Mouse (Mus musculus): Measurements from ENCODE around the gene Leo1. TPM values are rescaled to one million over a fixed set of nuclear protein-coding genes. Genes with fewer than 3 reads are reported as not detected.
A peak's percentile ranks its signal among the peaks of the same experiment; 100 is the strongest.

Leo1 gene
- polyA plus RNA-seq, 1 experiment from 2014 or later = 39.3 TPM

DNA sequence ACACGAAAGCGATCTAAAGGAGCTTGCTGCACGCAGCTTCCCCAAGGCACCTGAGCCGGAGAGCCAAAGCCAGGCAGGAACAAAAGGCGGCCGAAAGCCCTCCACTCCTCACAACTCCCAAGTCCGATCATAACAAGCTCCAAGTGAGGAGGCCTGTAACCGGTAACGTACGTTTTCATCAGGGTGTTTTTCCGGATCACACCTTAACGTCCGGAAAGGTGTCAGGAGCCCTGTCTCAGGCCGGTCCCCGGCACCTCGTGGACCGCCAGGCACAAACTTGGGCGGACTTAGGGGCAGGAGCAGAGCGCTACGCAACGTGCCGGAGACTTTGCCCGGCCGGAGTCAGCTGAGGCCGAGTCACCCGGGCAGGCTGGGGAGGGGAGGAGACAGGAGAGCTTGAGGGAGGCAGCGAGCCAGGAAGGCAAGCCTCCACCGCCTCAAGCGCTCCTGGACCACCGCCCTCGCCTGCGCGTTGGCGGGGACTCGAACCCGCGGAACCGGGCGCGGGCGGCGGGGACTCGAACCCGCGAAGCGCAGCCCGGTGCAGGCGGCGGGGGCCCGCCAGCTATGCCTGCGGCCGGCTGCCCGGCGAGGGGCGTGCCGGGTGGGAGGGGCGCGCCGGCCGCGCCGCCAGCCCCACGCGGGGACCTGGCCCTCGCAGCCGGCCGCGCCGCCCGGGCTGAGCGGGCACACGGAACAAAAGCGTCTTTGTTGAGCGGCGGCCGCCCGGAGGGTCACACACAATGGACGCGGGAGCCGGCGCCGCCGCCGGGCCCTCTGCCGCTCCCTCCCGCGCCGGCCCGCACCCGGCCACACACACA, 32.1 kb upstream of the Leo1 start:
- H3K27me3 ChIP-seq (replicated peaks) = no peaks in the 10 kb centered on the region
- peak overlapping the region; percentile 96 for H3K27ac ChIP-seq
- peak overlapping the region; percentile 64 for H3K4me3 ChIP-seq (replicated peaks)
- H3K36me3 ChIP-seq = no peaks in the 10 kb centered on the region
- WGBS = under 1% methylated on average over 82 of the region's 90 CpGs
- peak overlapping the region; percentile 67 for H3K9ac ChIP-seq
- ATAC-seq (ENCODE audit: insufficient read depth, low FRiP score, low read depth) = peak; percentile 81
- H3K4me1 ChIP-seq = peaks cover 11% of the 10 kb centered on the region
- peak overlapping the region; percentile 84 for H3K4me2 ChIP-seq
- no peaks in the 10 kb centered on the region for H3K9me3 ChIP-seq

DNA sequence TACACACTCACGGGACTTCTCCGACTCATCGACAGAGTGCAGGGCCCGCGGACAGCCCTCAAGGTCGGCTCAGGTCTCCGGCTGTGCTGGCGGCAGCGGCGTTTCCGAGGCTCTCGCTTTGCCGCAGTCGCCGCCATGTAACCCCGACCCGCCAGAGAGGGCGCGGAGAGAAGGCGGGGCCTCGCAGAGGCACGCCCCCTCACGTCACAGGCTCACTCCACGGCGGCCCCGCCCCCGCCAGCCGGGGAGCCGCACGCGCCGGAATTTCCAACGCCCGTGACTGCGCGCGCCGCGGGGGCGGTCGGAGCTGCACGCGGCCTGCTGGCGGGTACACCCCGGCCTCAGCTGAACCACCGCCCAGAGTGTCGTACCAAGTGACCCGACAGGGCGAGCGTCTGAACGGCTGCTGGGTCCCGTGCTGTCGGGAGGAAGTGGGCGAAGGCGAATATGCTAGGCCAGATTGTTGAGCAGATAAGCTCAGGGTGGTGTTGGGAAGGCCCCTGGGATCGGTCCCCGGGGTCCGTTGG, 31.4 kb upstream of the Leo1 start, which contains the start of gene Mapk6:
Mapk6 (minus strand) TSS at position 154 of the 527 bp plus-strand sequence.
- Histone ChIP-seq H3K36me3 (no peaks in the 10 kb centered on the region), H3K4me1 (peaks cover 13% of the 10 kb centered on the region), H3K27me3 (replicated peaks) (no peaks in the 10 kb centered on the region), H3K9ac (peak within 1 kb of the TSS; percentile 67), H3K9me3 (no peaks in the 10 kb centered on the region), H3K27ac (peak within 1 kb of the TSS; percentile 96), H3K4me3 (replicated peaks) (peak within 1 kb of the TSS; percentile 64), H3K4me2 (peak within 1 kb of the TSS; percentile 84)
- under 1% methylated on average over 57 of the region's 58 CpGs for WGBS
- ATAC-seq (ENCODE audit: insufficient read depth, low FRiP score, low read depth) = peak; percentile 91

GRCm38 (mm10) chr9:75410868-75411487, 30.3 kb upstream of the Leo1 start:
- Histone ChIP-seq H3K27me3 (replicated peaks) (no peaks in the 10 kb centered on the region), H3K9ac (no peak overlapping the region), H3K27ac (peak overlapping the region; percentile 96; the same call in 1 of the 2 replicates), H3K4me3 (replicated peaks) (0 out of 2 replicates have a peak overlapping the region, but pooled peaks have one; percentile 64), H3K4me2 (0 out of 2 replicates have a peak overlapping the region, but pooled peaks have one; percentile 84), H3K4me1 (peaks cover 13% of the 10 kb centered on the region), H3K9me3 (no peaks in the 10 kb centered on the region), H3K36me3 (no peaks in the 10 kb centered on the region)
- ATAC-seq (ENCODE audit: insufficient read depth, low FRiP score, low read depth) = no peak
- 75% methylated on average over 6 of the region's 6 CpGs for WGBS

- no peak overlapping the region for H3K4me2 ChIP-seq
- no peaks in the 10 kb centered on the region for H3K9me3 ChIP-seq
- no peaks in the 10 kb centered on the region for H3K27me3 ChIP-seq (replicated peaks)
- no peaks in the 10 kb centered on the region for H3K36me3 ChIP-seq
- no peak overlapping the region for H3K27ac ChIP-seq
- WGBS = 76% methylated on average over 9 of the region's 9 CpGs
- ATAC-seq (ENCODE audit: insufficient read depth, low FRiP score, low read depth) = no peak
- no peak overlapping the region for H3K4me3 ChIP-seq (replicated peaks)
- H3K4me1 ChIP-seq = peaks cover 13% of the 10 kb centered on the region
- H3K9ac ChIP-seq = no peak overlapping the region
Measured at GRCm38 (mm10) chr9:75411584-75411983, 29.7 kb upstream of the Leo1 start.

DNA sequence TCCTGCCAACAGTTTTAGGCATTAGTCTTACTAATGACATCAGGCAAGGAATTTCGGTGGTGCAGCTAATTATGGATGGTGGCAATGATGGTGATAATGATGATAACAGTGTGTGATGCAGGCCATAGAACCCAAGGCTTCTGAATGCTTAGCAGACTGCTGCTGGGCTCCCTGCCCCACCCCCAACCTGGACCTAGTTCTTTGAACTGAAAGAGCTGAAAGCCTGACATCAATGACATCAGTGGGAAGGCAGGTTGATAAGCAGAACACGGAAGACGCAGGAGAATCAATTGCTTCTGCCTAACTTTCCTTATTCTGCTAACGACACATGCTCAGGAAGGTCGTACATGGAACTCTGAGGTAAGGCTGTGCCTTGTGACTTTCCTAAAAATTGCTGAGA, 28.1 kb upstream of the Leo1 start:
- WGBS = 67% methylated on average over 5 of the region's 5 CpGs
- Histone ChIP-seq H3K4me1 (peaks cover 10% of the 10 kb centered on the region; the same call in 1 of the 2 replicates), H3K4me2 (no peak overlapping the region), H3K27ac (no peak overlapping the region), H3K36me3 (no peaks in the 10 kb centered on the region), H3K9ac (no peak overlapping the region), H3K27me3 (replicated peaks) (no peaks in the 10 kb centered on the region), H3K4me3 (replicated peaks) (no peak overlapping the region), H3K9me3 (no peaks in the 10 kb centered on the region)
- no peak for ATAC-seq (ENCODE audit: insufficient read depth, low FRiP score, low read depth)

DNA sequence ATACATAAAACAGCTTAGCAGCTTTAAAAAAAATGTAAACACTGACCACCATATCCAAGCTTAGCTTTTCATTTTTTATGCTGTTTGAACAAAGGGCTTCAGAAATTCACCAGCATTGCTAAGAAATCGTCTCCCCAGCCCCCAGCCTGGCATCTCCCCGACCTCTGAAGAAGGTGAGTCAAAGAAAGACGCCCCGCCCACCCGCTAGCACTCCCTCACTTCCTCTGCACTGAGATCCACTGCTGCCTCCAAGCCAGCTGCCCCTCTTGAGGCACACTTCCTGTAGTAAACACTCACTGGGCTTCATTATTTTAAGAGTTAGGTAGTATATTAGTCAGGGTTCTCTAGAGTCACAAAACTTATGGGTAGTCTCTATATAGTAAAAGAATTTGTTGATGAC, 27.1 kb upstream of the Leo1 start:
- no peaks in the 10 kb centered on the region for H3K36me3 ChIP-seq
- H3K27me3 ChIP-seq (replicated peaks) = no peaks in the 10 kb centered on the region
- H3K4me3 ChIP-seq (replicated peaks) = no peak overlapping the region
- no peak for ATAC-seq (ENCODE audit: insufficient read depth, low FRiP score, low read depth)
- no peak overlapping the region for H3K4me2 ChIP-seq
- H3K9ac ChIP-seq = no peak overlapping the region
- H3K27ac ChIP-seq = no peak overlapping the region
- 21% methylated on average over 5 of the region's 5 CpGs for WGBS
- H3K9me3 ChIP-seq = no peaks in the 10 kb centered on the region
- H3K4me1 ChIP-seq = peaks cover 10% of the 10 kb centered on the region; the same call in 1 of the 2 replicates

DNA sequence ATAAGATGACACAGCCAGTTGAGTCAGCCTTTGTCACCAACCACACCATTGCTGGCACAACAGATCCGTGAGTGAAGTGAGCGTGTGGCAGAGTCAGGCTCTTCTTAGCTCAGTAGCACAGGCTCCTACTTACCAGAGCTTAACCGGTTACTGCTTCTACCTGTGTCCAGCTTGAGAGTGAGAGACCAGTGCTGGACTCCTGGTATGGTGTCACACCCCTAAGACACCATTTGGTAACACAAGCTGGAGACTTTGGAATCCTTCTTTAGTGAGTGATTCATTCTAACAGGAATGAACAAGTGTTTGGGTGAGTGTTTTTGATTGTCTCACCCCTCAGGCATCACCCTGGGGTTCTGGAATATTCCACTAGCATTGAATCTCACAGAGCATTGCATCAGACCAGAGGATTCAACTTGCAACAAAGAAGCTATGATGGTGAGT, 19.1 kb upstream of the Leo1 start:
- Histone ChIP-seq H3K9ac (no peak overlapping the region), H3K27me3 (replicated peaks) (no peaks in the 10 kb centered on the region), H3K4me2 (no peak overlapping the region), H3K4me3 (replicated peaks) (no peak overlapping the region), H3K9me3 (no peaks in the 10 kb centered on the region), H3K36me3 (no peaks in the 10 kb centered on the region), H3K4me1 (no peaks in the 10 kb centered on the region), H3K27ac (no peak overlapping the region)
- WGBS = 86% methylated on average over 3 of the region's 3 CpGs
- no peak for ATAC-seq (ENCODE audit: insufficient read depth, low FRiP score, low read depth)

DNA sequence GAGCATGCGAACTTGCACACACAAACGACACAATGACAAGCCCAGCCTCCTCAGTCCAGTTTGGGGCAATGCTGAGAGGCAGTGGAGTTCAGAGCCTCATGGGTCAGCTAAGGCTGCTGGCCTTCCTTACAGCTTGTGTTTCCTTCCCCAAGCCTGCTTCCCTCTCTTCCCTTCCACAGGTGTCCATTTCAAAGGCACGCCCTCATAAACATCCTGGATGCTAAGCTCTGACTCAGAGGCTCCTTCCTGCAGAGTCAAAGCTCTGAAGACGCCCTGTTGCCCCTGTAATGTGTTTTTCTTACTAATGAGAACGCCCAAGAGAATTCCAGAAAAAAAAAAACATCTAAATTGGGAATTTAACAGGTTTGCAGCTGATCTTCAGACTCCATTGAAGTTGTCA, 17.6 kb upstream of the Leo1 start:
- Histone ChIP-seq H3K4me3 (replicated peaks) (no peak overlapping the region), H3K27ac (no peak overlapping the region), H3K4me1 (no peaks in the 10 kb centered on the region), H3K36me3 (no peaks in the 10 kb centered on the region), H3K27me3 (replicated peaks) (no peaks in the 10 kb centered on the region), H3K9ac (no peak overlapping the region), H3K9me3 (no peaks in the 10 kb centered on the region), H3K4me2 (no peak overlapping the region)
- WGBS = 53% methylated on average over 5 of the region's 5 CpGs
- ATAC-seq (ENCODE audit: insufficient read depth, low FRiP score, low read depth) = no peak

- ATAC-seq (ENCODE audit: insufficient read depth, low FRiP score, low read depth) = no peak
- H3K27me3 ChIP-seq (replicated peaks) = no peaks in the 10 kb centered on the region
- H3K4me3 ChIP-seq (replicated peaks) = no peak overlapping the region
- H3K36me3 ChIP-seq = no peaks in the 10 kb centered on the region
- 61% methylated on average over 6 of the region's 6 CpGs for WGBS
- no peak overlapping the region for H3K27ac ChIP-seq
- no peaks in the 10 kb centered on the region for H3K9me3 ChIP-seq
- H3K9ac ChIP-seq = no peak overlapping the region
- H3K4me2 ChIP-seq = no peak overlapping the region
- H3K4me1 ChIP-seq = no peaks in the 10 kb centered on the region
Measured at GRCm38 (mm10) chr9:75424358-75425150, 16.8 kb upstream of the Leo1 start.

GRCm38 (mm10) chr9:75425796-75426391, 15.4 kb upstream of the Leo1 start:
- H3K4me2 ChIP-seq = no peak overlapping the region
- no peaks in the 10 kb centered on the region for H3K36me3 ChIP-seq
- no peaks in the 10 kb centered on the region for H3K4me1 ChIP-seq
- H3K4me3 ChIP-seq (replicated peaks) = no peak overlapping the region
- H3K27ac ChIP-seq = no peak overlapping the region
- no peaks in the 10 kb centered on the region for H3K9me3 ChIP-seq
- ATAC-seq (ENCODE audit: insufficient read depth, low FRiP score, low read depth) = no peak
- H3K27me3 ChIP-seq (replicated peaks) = no peaks in the 10 kb centered on the region
- H3K9ac ChIP-seq = no peak overlapping the region
- WGBS = 80% methylated on average over 7 of the region's 7 CpGs
